Mouse (Mus musculus): Measurements from ENCODE around the gene Nog. TPM values are rescaled to one million over a fixed set of nuclear protein-coding genes. Genes with fewer than 3 reads are reported as not detected.

The Nog gene
- polyA plus RNA-seq (2012; rRNA removed): 1.2 and 1.7 TPM in 2 replicates

DNA sequence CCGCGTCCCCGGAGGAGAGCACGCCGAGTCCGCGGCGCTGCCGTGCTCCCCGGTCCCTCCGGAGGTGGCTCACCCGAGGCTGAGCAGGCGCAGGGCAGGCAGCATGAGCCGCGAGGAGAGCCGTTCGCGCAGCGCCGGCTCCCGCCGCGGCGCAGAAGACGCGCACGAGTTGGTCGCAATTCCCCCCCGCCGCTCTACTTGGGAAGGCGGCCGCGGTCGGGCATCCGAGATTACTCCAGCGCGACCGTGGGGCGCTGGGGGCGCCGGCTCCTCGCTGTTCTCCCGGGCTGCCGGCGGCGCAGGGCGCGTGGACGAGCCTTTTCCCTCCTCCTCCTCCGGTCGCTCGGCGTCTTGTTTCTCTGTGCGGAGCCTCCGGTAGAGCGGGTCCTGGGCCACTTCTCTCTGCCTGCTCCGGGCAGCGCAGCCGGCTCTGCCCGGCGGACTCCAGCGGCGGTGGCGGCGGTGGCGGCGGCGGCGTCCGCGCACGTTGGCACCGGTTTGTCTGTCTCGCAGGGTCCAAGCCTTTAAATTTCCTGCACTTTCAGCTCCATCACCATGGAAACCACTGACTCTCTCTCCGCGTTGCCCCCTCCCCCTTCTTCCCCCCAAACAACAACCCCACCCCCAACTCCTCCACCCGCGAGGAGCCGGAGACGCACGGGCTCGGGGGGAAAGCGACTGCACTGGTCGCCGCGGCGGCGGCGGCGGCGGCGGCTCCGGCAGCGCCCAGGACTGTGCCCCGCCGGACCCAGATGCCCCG lies at the start of gene Nog:
Nog (minus strand) TSS at position 277 of the 760 bp plus-strand sequence.
- DNase-seq (ENCODE audit: low spot score): peak; percentile 35

DNA sequence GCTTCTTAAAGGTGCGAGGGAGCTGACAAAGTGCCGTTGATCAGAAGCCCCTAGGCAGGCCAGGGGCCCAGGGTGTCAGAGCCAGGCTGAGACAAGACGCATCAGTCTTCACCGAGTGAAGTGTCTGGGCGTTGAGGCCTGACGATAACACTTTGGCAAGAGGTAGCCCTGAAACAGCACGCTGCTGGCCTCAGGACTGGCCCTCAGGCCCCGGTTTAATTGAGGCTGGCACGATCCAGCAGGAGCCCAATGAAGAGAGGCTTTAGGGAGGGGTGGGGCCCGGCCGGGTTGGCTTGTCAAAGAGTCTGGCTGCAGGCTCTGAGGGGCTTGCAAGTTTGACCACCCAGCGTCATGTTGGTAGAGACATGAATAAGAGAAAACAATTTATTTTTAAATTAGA lies 38.1 kb upstream of the Nog start:
- DNase-seq (ENCODE audit: low spot score): no peak

DNA sequence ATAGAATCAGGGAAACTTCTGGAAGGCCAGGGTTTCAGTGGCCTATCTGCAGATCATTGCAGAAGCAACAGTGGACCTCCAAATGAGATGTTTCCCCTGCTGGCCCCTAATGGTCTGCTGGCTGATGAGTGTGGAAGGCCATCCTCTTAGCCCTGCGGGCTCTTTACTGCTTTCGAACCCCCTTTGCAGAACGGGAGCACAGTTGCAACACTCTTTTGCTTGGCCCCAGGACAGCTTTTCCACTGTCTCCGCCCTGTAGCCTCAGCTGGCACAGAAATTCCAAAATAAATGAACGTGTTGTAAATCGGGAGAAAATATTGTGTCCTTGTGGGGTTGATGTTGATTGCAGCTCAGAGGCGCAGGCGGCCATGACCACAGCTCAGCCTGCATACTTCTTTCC lies 37.7 kb upstream of the Nog start:
- DNase-seq (ENCODE audit: low spot score): no peak

DNA sequence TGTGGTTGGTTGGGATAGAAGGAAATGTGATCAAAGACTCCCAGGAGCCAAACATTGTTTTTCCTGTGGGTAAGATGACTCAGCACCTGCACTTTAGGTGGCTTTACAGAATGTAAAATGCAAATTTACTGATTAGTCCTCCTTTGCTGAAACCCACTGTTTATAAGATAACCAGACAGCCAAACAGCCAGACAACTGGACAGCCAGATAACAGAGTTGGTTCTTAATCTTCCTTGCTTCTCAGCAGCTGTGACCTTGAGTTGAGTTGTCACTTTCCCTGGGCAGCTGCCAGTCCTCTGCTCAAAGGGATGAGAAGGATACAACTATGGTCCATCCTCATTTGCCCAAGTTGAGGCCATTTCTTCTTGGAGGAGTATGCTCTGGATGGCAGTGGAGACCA lies 35.8 kb upstream of the Nog start:
- no peak for DNase-seq (ENCODE audit: low spot score)

- DNase-seq (ENCODE audit: low spot score): no peak
Measured at GRCm38 (mm10) chr11:89327089-89327881, 25.2 kb upstream of the Nog start.

DNA sequence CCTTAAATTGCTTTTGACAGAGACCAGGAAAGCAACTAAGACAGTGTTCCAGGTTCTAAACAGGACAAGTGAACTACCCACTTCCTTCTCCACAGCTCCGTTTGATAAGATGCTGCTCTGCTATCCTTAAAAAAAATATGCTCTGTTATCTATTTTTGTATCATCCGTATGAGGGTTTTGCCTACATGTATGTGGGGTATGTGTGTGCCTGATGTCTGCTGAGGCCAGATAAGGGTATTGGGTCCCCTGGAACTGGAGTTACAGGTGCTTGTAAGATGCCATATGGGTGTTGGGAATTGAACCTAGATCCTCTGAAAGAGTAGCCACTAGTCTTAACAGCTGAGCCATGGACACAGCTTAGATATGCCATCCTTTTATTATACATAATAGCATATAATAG lies 19.6 kb upstream of the Nog start:
- DNase-seq (ENCODE audit: low spot score): no peak

GRCm38 (mm10) chr11:89319675-89320074 lies 17.5 kb upstream of the Nog start:
- DNase-seq (ENCODE audit: low spot score): no peak

DNA sequence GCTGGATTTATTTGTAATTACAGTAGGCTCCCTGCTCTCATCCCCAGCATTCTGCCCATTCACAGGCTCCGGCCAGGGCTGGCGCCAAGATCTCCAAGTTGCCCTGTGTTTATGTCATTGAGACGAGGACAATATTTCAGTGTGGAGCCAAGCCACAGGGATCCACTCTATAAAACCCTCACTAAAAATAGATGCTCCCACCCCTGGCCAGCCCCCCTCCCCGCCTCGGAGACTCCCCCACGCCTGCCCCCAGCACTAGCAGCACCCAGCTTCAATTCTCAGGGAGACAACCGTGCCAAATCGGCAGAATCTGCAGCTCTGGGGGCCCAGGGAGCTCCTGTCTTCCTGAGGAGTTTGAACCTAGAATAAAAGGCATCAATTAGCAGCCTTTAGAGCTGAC lies 16.2 kb upstream of the Nog start:
- DNase-seq (ENCODE audit: low spot score): no peak

- DNase-seq (ENCODE audit: low spot score): no peak
Measured at GRCm38 (mm10) chr11:89317757-89318156, 15.6 kb upstream of the Nog start.

- DNase-seq (ENCODE audit: low spot score): no peak
Measured at GRCm38 (mm10) chr11:89314374-89314773, 12.2 kb upstream of the Nog start.

DNA sequence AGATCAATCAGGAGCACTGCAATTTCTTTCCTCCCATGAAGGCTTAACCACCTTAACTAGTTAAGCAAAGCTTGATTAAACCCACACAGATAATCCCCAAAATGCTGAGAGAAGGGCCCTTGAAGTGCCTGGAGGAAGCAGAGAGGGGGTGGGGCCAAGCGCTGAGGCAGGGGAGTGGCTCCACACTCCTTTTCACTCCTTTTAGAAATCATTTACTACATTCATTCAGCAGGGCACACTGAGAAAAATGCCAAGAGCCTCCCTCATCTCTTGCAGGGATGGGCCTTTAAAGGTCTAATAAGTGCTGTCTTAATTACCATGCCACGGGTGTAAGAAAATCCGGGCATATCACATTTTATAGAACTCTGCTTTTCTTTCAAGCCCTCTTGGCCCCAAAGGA lies 10.2 kb upstream of the Nog start:
- no peak for DNase-seq (ENCODE audit: low spot score)

- DNase-seq (ENCODE audit: low spot score): no peak
Measured at GRCm38 (mm10) chr11:89310217-89310616, 8.1 kb upstream of the Nog start.

- peak; percentile 69 for DNase-seq (ENCODE audit: low spot score)
Measured at GRCm38 (mm10) chr11:89303421-89303820, 1.3 kb upstream of the Nog start.

DNA sequence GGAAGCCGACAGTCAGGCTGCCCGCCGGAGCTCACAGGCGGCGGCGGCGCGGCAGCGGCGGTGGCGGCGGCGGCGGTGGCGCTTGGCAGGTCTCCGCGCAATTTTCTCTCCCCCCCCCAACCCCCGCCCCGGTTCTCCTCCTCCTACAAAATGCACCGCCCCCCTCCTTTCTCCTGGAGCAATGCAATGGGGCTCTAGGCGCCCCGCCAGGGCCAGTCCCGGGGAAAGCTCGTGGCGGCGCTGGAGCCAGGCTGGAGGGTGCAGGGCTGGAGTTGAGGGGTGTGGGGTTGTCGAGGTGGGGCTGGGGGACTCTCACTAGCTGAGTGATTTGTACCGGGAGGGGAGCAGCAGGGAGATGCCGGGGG lies 666 bp upstream of the Nog start:
- peak; percentile 39 for DNase-seq (ENCODE audit: low spot score)

GRCm38 (mm10) chr11:89301331-89302055 lies 639 bp downstream of the Nog start:
- no peak for DNase-seq (ENCODE audit: low spot score)

DNA sequence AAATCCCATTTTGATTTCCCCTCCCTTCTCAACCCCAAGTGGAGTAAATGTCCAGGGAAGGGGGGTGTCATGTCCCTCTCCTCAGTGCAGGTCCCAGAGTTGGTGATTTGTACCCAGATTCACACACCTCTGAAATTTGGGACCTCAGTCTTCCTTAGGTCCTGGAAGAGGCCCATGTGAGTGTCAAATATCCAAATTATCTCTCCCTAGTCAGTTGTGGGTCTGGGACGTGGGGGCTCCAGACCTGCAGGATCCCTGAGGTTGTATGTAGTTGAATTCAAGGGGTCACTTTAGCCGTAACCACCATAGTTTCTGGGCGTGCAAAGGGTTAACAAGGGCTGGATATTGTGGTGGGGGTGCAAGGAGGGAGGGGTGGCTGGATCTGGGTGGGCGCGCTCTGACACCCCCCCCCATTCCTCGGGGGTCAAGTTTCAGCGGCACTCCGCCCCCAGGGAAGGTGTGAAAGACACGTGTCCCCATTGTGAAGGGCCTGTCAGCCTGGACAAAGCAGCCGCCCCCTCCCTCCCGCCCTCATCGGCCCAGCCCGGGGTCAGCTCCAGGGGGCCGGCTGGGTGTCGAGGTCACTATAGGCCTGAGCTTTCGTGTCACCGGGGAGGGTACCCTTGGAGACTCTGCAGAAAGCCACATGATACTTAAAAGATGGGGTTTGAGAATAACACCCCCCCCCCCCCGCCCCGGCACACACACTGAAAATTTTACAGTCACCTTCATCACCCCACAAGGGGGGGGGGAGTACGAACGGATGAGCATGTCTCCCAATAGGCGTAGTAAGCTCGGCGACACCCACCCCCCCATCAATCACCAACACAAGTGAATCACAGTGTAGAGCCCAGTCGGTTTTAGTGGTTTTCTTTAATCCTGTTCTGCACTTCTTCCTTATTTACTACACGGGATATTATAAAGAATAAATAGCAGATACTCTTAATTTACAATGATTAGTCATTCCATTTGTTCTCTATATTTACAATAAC lies 2.1 kb downstream of the Nog start:
- DNase-seq (ENCODE audit: low spot score): no peak

DNA sequence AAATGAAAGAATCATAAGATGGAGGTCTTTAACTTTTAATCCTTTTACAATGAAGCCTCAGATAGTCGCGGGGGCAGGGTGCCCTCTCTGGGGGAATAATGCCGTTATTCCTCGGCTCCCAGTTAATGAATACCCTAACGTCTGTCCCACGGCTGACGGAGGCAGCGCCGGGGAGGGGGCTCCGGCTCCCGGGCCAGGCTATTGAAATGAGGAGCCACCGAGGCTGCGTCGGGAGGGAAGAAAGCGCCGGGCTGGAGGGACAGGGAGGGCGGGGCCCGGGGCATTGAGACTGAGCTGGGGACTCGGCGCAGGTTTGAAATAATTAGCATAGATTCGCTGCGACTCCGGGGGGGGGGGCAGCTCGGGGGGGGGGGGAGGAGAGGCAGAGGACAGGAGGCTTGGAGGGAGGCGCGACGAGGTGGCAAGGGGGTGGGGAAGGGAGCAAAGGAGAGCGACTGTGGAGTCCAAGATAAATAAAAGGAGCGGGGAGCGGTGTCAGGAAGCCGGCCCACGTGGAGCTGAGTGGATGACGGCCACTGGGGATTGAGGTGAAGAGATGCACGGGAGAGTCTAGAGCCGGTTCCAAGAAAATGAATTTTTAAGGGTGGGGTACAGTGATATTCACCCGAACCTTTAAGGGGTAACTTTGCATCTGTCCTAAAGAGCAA lies 2.9 kb downstream of the Nog start:
- DNase-seq (ENCODE audit: low spot score): no peak

DNA sequence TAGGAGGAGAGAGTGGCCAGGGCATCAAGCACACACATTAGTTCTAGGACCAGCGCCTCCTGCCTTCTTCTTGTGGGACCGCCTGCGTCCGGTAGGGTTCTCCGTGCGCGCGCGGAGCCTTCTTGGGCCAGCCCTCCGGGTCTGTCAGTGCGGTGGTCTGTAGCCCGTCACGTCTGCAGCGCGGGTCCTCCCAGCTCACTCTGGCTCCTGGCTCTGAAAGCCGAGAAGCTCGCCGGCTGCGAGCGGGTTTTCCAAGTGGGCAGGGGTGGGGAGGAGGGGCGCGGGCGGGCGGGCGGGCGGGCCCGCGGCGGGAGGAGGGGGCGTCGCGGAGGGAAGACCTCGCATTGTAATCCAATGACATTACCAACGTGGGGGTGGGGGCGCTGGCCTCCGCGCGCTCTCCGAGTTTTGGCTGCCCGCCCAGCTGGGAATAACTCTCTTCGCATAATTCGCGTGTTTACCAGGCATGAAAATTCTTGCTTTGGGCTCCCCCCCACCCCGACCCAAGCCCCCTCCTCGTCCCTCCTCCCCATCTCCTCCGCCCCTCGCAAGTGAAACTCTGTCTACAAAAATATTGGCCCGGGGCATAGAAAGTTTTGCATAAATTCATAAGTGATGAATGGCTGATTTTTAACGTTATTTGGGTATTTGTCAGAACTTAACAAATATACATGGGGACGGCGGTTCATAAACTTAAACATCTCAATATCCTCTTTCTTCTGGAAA lies 3.7 kb downstream of the Nog start:
- DNase-seq (ENCODE audit: low spot score): no peak

- DNase-seq (ENCODE audit: low spot score): no peak
Measured at GRCm38 (mm10) chr11:89297521-89297920, 4.6 kb downstream of the Nog start.

- no peak for DNase-seq (ENCODE audit: low spot score)
Measured at GRCm38 (mm10) chr11:89269809-89270361, 32.2 kb downstream of the Nog start.

Measured in urinary bladder, adult 2 months (tissue).